Mouse (Mus musculus): ENCODE results near the gene Clnk. TPM values are rescaled to one million over a fixed set of nuclear protein-coding genes. Genes with fewer than 3 reads are reported as not detected.

Gene Clnk
- polyA plus RNA-seq, 1 experiment, result 0.06 TPM

DNA sequence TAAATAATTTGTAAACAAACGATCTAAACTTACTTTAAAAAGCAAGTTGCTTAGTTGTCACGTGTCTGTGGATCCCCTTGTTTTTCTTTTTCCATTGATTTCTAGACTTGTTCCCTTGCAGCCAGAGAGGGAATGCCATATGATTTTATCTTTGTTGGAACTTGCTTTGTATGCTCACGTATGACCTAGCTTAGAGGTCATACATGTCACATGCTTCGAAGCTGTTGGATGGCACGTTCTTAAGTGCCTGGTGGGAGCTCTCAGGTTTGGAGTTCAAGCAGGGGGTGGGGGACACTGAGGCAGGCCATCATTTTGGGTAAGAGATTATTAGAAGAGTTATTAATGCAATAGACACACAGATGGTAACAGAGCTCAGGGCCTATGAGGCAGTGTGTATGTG lies 178.1 kb downstream of the Clnk start:
- Histone ChIP-seq H3K4me1 (ENCODE audit: control insufficient read depth, insufficient read depth, low read length) (no peaks in the 10 kb centered on the region), H3K4me3 (ENCODE audit: insufficient read depth, low read length) (no peak overlapping the region), H3K27ac (ENCODE audit: insufficient read depth, low read length) (no peak overlapping the region)
- TF ChIP-seq POLR2A (IDR thresholded peaks at IDR 0.05; ENCODE audit: extremely low read depth, insufficient read depth, low read length) (no peak), CTCF (IDR thresholded peaks at IDR 0.05; ENCODE audit: extremely low read depth, insufficient read depth, low read length) (no peak)

DNA sequence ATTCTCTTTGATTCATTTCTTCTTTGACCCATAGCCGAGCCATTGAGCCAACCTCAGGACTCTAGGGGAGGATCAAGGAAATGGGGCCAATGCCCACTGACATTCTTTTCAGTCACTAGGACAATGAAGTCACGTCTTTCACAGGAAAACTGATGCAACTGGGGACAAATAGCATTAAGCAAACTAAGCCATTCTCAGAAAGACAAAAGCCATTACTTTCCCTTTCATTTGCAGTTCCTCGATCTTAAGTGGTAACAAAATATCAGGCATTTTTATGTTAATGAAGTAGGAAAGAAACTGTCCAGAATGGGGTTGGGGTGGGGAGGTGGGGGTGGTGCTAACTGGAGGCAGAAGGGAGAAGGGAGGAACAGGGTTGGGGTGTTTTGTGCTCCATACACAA lies 178.6 kb downstream of the Clnk start:
- Histone ChIP-seq H3K4me1 (ENCODE audit: control insufficient read depth, insufficient read depth, low read length) (no peaks in the 10 kb centered on the region), H3K4me3 (ENCODE audit: insufficient read depth, low read length) (no peak overlapping the region), H3K27ac (ENCODE audit: insufficient read depth, low read length) (no peak overlapping the region)
- TF ChIP-seq POLR2A (IDR thresholded peaks at IDR 0.05; ENCODE audit: extremely low read depth, insufficient read depth, low read length), result no peak
- TF ChIP-seq CTCF (IDR thresholded peaks at IDR 0.05; ENCODE audit: extremely low read depth, insufficient read depth, low read length), result no peak

DNA sequence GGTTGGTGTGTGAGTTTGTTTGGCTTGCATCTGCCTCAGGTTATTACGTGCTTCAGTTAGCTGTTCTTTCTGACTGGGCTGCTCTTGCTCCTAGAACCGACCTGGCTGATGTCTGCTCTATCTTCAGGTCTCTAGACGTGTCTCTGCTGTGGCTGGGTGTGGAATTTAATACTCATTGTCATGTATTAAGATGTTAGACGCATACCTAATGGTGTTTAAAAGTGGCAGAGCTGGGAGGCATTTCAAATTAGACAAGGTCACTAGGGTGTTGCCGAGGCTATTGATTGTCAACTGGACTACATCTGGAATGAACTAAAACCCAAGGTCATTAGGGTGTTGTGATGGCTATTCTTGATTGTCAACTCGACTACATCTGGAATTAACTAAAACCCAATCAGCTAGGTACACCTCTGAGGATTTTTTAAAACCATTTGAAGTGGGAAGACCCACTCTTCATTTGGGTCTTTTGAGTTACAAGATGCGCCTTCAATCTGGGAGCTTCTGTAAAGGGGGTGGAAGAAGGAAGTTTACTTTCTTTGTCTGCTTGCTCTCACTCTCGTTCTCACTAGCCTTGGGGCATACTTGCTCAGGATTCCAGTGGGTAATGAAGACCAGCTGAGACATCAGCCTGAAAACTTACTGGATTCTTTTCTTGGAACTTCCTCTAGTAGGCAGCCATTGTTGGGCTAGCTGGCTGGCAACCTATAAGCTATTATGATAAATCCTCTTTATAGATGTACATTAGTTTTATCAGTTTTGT lies 179.8 kb downstream of the Clnk start:
- no peak overlapping the region for H3K4me3 ChIP-seq (ENCODE audit: insufficient read depth, low read length)
- no peak overlapping the region for H3K27ac ChIP-seq (ENCODE audit: insufficient read depth, low read length)
- H3K4me1 ChIP-seq (ENCODE audit: control insufficient read depth, insufficient read depth, low read length), result no peaks in the 10 kb centered on the region
- TF ChIP-seq POLR2A (IDR thresholded peaks at IDR 0.05; ENCODE audit: extremely low read depth, insufficient read depth, low read length) (no peak), CTCF (IDR thresholded peaks at IDR 0.05; ENCODE audit: extremely low read depth, insufficient read depth, low read length) (no peak)

DNA sequence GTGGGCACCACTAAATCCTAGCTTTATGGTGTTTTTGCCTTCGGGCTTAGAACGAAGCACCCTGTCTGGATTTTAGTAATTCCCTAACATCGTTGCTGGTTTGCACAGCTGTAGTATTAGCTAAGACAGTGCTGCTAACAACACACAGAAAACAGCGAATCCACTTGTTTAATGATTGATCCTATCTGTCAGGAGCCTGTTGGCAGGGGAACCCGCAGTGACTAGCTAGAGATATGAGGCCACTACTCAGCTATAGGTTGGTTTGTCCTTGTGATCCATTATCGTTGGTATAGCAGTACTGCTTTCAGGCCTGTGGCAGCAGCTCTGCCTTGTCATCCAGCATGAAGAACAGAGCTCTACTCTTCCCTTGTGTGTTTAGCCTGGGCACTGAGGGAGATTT lies 183.8 kb downstream of the Clnk start:
- TF ChIP-seq POLR2A (IDR thresholded peaks at IDR 0.05; ENCODE audit: extremely low read depth, insufficient read depth, low read length), result no peak
- H3K27ac ChIP-seq (ENCODE audit: insufficient read depth, low read length), result no peak overlapping the region
- no peak overlapping the region for H3K4me3 ChIP-seq (ENCODE audit: insufficient read depth, low read length)
- no peaks in the 10 kb centered on the region for H3K4me1 ChIP-seq (ENCODE audit: control insufficient read depth, insufficient read depth, low read length)

DNA sequence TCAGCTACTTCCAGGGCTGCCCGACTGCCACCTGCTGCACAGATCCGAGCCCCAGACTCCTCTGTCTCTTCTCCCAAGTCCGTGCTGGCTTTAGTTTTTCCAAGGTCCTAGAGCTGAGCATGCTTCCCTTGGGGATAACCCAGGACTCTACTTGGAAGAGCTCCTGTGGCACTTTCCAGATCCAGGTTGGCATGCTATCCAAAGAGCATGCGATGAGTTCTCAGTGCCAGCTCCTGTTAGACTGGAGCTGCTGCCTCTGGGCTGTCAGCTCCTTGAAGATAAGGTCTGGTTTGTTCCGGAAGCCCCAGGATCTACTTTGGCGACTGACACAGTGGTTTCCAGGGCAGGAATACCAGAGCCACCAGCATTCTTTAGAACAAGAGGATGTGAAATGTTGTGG lies 187.4 kb downstream of the Clnk start:
- H3K4me1 ChIP-seq (ENCODE audit: control insufficient read depth, insufficient read depth, low read length), result no peaks in the 10 kb centered on the region; the same call in 1 of the 2 replicates
- no peak overlapping the region for H3K27ac ChIP-seq (ENCODE audit: insufficient read depth, low read length)
- TF ChIP-seq POLR2A (IDR thresholded peaks at IDR 0.05; ENCODE audit: extremely low read depth, insufficient read depth, low read length), result no peak
- no peak for TF ChIP-seq CTCF (IDR thresholded peaks at IDR 0.05; ENCODE audit: extremely low read depth, insufficient read depth, low read length)
- H3K4me3 ChIP-seq (ENCODE audit: insufficient read depth, low read length), result no peak overlapping the region

DNA sequence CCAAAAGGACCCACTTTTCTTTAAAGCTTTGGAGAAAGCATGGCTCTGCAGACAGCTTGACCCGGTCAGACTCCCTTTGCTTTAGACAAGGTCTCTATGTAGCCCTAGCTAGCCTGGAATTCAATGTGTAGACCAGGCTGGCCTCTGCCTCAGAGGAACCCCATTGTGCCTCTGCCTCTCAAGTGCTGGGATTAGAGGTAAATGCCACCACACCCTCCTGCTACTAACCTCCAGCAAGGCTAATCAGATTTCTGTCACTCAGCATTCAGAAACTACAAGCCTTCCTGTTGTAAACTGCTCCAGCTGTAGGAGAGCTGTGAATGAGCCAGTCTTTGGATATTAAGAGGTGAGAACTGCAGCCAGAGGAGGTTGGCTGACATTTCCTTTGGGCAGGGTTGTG lies 188.9 kb downstream of the Clnk start:
- Histone ChIP-seq H3K27ac (ENCODE audit: insufficient read depth, low read length) (no peak overlapping the region), H3K4me1 (ENCODE audit: control insufficient read depth, insufficient read depth, low read length) (peaks cover 2% of the 10 kb centered on the region; the same call in 1 of the 2 replicates), H3K4me3 (ENCODE audit: insufficient read depth, low read length) (no peak overlapping the region)
- TF ChIP-seq POLR2A (IDR thresholded peaks at IDR 0.05; ENCODE audit: extremely low read depth, insufficient read depth, low read length), result no peak
- no peak for TF ChIP-seq CTCF (IDR thresholded peaks at IDR 0.05; ENCODE audit: extremely low read depth, insufficient read depth, low read length)

DNA sequence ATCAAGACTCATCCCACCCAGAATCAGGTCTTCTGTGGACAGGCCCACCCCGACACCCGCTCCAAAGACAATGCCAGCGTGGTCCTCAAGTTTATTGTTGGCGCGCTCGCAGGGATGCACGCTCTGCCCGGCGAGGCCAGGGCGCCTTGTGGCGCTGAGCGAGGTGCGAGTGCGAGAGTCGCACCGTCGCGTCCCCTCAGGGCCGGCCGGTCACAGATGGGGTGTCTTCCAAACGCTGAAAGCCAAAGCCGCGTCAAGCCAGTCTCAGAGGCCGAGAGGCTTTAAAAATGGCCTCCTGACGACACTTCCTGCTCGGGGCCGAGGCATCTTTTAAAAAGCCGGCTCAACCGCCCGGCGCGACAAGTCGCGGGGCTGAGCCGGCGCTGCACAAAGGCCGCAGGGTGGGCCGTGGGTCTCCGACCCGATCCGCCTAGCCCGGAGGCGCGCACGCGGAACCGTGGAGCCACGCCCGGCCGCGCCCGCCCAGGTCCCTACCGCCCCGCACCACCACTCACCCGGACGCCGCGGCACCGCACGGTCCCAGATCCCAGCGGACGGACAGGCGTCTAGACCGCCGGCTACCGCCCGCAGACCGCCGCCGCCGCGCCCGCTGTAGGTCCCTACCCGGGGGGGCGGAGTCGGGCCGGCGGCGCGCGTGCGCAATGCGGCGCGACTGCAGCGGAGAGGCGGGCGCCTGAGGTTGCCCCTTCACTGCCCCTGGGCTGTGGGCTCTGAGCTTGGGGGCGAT lies 192.3 kb downstream of the Clnk start, which contains the start of gene Zfp518b:
Gene Zfp518b, minus strand, starts transcription at position 663 of the 748 bp plus-strand sequence.
- Histone ChIP-seq H3K4me3 (ENCODE audit: insufficient read depth, low read length) (peak within 1 kb of the TSS; percentile 60), H3K27ac (ENCODE audit: insufficient read depth, low read length) (peak within 1 kb of the TSS; percentile 73), H3K4me1 (ENCODE audit: control insufficient read depth, insufficient read depth, low read length) (peaks cover 2% of the 10 kb centered on the region; the same call in 1 of the 2 replicates)
- TF ChIP-seq POLR2A (IDR thresholded peaks at IDR 0.05; ENCODE audit: extremely low read depth, insufficient read depth, low read length) (peak; percentile 48; the same call in 1 of the 2 replicates), CTCF (IDR thresholded peaks at IDR 0.05; ENCODE audit: extremely low read depth, insufficient read depth, low read length) (no peak)

DNA sequence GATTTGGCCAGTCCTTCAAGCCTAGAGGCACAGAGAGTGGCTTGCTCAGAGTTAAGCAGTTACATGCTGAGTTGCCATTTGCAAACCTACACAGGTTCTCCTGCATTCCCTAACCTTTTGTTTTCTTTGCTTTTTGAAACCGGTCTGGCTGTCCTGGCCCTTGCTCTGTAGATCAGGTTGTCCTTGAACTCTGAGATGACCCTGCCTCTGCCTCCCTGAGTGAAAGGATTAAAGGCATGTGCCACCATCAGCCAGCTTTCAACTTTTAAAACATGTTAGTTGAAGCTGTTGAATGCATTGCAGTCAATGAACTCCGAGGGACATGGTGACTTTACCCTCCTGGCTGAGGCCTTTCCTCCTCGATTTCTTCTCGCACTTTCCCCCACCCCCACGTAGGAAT lies 217.8 kb downstream of the Clnk start:
- no peaks in the 10 kb centered on the region for H3K4me1 ChIP-seq (ENCODE audit: control insufficient read depth, insufficient read depth, low read length)
- H3K27ac ChIP-seq (ENCODE audit: insufficient read depth, low read length), result no peak overlapping the region
- TF ChIP-seq CTCF (IDR thresholded peaks at IDR 0.05; ENCODE audit: extremely low read depth, insufficient read depth, low read length) (no peak), POLR2A (IDR thresholded peaks at IDR 0.05; ENCODE audit: extremely low read depth, insufficient read depth, low read length) (no peak)
- no peak overlapping the region for H3K4me3 ChIP-seq (ENCODE audit: insufficient read depth, low read length)

Other genes with a start within 250 kb of the Clnk start
- 4.7 and 4.9 TPM in 2 replicates for gene Zfp518b, start 192.0 kb downstream of the Clnk start, polyA plus RNA-seq (2012; rRNA removed)

Data from cortical plate, adult 2 months (tissue).